Mouse (Mus musculus): ENCODE data around the gene Vps29.

DNA sequence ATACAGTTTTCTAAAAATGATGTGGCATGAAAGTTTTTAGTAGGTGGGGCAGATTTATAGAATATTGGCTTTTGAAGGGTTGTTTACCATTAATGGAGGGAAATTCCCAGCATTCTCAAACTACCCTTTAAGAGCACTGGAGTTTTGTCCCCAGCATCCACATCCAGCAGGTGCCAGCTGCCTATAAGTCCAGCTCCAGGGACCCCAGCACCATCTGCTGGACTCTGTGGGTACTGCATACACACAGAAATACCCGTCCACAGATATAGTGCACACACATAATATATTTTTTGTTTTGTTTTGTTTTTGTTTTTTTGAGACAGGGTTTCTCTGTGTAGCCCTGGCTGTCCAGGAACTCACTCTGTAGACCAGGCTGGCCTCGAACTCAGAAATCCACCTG is 39.7 kb downstream of the Vps29 start:
- TF ChIP-seq CTCF (IDR thresholded peaks at IDR 0.05; ENCODE audit: low read depth) (peak; percentile 89), EP300 (IDR thresholded peaks at IDR 0.05; ENCODE audit: low read depth) (no peak)
